Mouse (Mus musculus): ENCODE results near the gene Bdh1.
"Not testable (repeated sequence)": the region's sequence is repeated elsewhere in the genome, so short reads cannot be mapped to it uniquely, and the experiment has no call there.

Gene Bdh1

GRCm38 (mm10) chr16:31422000-31422399 lies at the start of gene Bdh1:
TSS of gene Bdh1 (plus strand) at chr16:31422280.
- DNase-seq (ENCODE audit: low spot score in 2 of 2): no peak

- DNase-seq (ENCODE audit: low spot score in 2 of 2): not testable (repeated sequence)
Measured at GRCm38 (mm10) chr16:31372316-31372715, 49.8 kb upstream of the Bdh1 start.

GRCm38 (mm10) chr16:31375877-31376582 lies 46.0 kb upstream of the Bdh1 start:
- not testable (repeated sequence) for DNase-seq (ENCODE audit: low spot score in 2 of 2)

- DNase-seq (ENCODE audit: low spot score in 2 of 2): not testable (repeated sequence)
Measured at GRCm38 (mm10) chr16:31388269-31388668, 33.8 kb upstream of the Bdh1 start.

GRCm38 (mm10) chr16:31399231-31399630 lies 22.8 kb upstream of the Bdh1 start:
- DNase-seq (ENCODE audit: low spot score in 2 of 2): no peak

- no peak for DNase-seq (ENCODE audit: low spot score in 2 of 2)
Measured at GRCm38 (mm10) chr16:31400908-31401692, 21.0 kb upstream of the Bdh1 start.

- no peak for DNase-seq (ENCODE audit: low spot score in 2 of 2)
Measured at GRCm38 (mm10) chr16:31402096-31402495, 20.0 kb upstream of the Bdh1 start.

GRCm38 (mm10) chr16:31403971-31404370 lies 18.1 kb upstream of the Bdh1 start:
- no peak for DNase-seq (ENCODE audit: low spot score in 2 of 2)

- DNase-seq (ENCODE audit: low spot score in 2 of 2): no peak
Measured at GRCm38 (mm10) chr16:31405040-31405439, 17.0 kb upstream of the Bdh1 start.

- no peak for DNase-seq (ENCODE audit: low spot score in 2 of 2)
Measured at GRCm38 (mm10) chr16:31407872-31408271, 14.2 kb upstream of the Bdh1 start.

- DNase-seq (ENCODE audit: low spot score in 2 of 2): no peak
Measured at GRCm38 (mm10) chr16:31410969-31411368, 11.1 kb upstream of the Bdh1 start.

- DNase-seq (ENCODE audit: low spot score in 2 of 2): no peak
Measured at GRCm38 (mm10) chr16:31412321-31412720, 9.8 kb upstream of the Bdh1 start.

- DNase-seq (ENCODE audit: low spot score in 2 of 2): no peak
Measured at GRCm38 (mm10) chr16:31413777-31414176, 8.3 kb upstream of the Bdh1 start.

GRCm38 (mm10) chr16:31415885-31416450 lies 6.1 kb upstream of the Bdh1 start:
- DNase-seq (ENCODE audit: low spot score in 2 of 2): no peak

GRCm38 (mm10) chr16:31418704-31419103 lies 3.4 kb upstream of the Bdh1 start:
- no peak for DNase-seq (ENCODE audit: low spot score in 2 of 2)

GRCm38 (mm10) chr16:31419457-31419856 lies 2.6 kb upstream of the Bdh1 start:
- no peak for DNase-seq (ENCODE audit: low spot score in 2 of 2)

GRCm38 (mm10) chr16:31422722-31423121 lies 642 bp downstream of the Bdh1 start:
- DNase-seq (ENCODE audit: low spot score in 2 of 2): no peak

- no peak for DNase-seq (ENCODE audit: low spot score in 2 of 2)
Measured at GRCm38 (mm10) chr16:31423368-31423767, 1.3 kb downstream of the Bdh1 start.

- no peak for DNase-seq (ENCODE audit: low spot score in 2 of 2)
Measured at GRCm38 (mm10) chr16:31424416-31425187, 2.5 kb downstream of the Bdh1 start.

- DNase-seq (ENCODE audit: low spot score in 2 of 2): peak; percentile 72 to 78
Measured at GRCm38 (mm10) chr16:31425508-31425907, 3.4 kb downstream of the Bdh1 start.

GRCm38 (mm10) chr16:31426496-31427126 lies 4.5 kb downstream of the Bdh1 start:
- no peak for DNase-seq (ENCODE audit: low spot score in 2 of 2)

- no peak for DNase-seq (ENCODE audit: low spot score in 2 of 2)
Measured at GRCm38 (mm10) chr16:31428335-31428674, 6.2 kb downstream of the Bdh1 start.
